Mouse (Mus musculus) cortical plate, adult 2 months (tissue): Measurements from ENCODE around the gene Slc17a8. TPM values are rescaled to one million over a fixed set of nuclear protein-coding genes. Genes with fewer than 3 reads are reported as not detected.
"Not testable (repeated sequence)": the region's sequence is repeated elsewhere in the genome, so short reads cannot be mapped to it uniquely, and the experiment has no call there.

Experiments used
- H3K27ac ChIP-seq: fragments of 200-500 bp; 2 replicates; pipeline ENCODE4 v1.5.1; 2012; ENCODE audit warnings: low read length, control low read depth, inconsistent platforms; ENCODE audit not compliant: insufficient read depth
- H3K4me1 ChIP-seq: fragments of 200-500 bp; 2 replicates; pipeline ENCODE4 v1.6.1; 2011; ENCODE audit warnings: low read length; ENCODE audit not compliant: control insufficient read depth, insufficient read depth
- H3K4me3 ChIP-seq: fragments of 200-500 bp; 2 replicates; pipeline ENCODE4 v1.5.1; 2011; ENCODE audit warnings: mild to moderate bottlenecking, low read length, control low read depth; ENCODE audit not compliant: insufficient read depth
- CTCF ChIP-seq: fragments of 200-500 bp; IDR thresholded peaks from 2 replicates; pipeline ENCODE4 v1.5.1; 2011; ENCODE audit warnings: mild to moderate bottlenecking, control low read depth, low read length; ENCODE audit not compliant: insufficient read depth; ENCODE audit errors: extremely low read depth
- POLR2A ChIP-seq: fragments of 200-500 bp; IDR thresholded peaks from 2 replicates; pipeline ENCODE4 v1.6.1; 2011; ENCODE audit warnings: mild to moderate bottlenecking, low read length, control low read depth; ENCODE audit not compliant: insufficient read depth; ENCODE audit errors: extremely low read depth
- polyA plus RNA-seq: library from polyadenylated mRNA; depleted of rRNA; stranded (reverse); fragments of >200 nt; gene quantifications from 2 replicates; pipeline ENCODE4 v1.2.3, GENCODE M21; 2012; rRNA removed

Gene Slc17a8
- polyA plus RNA-seq, result 0.98 and 1.1 TPM in 2 replicates

GRCm38 (mm10) chr10:89621129-89621528, at the start of gene Slc17a8:
TSS of gene Slc17a8 (minus strand) at chr10:89621253.
- Histone ChIP-seq H3K4me1 (no peaks in the 10 kb centered on the region), H3K27ac (no peak within 1 kb of the TSS), H3K4me3 (no peak within 1 kb of the TSS)
- no peak for TF ChIP-seq POLR2A
- TF ChIP-seq CTCF, result no peak

- H3K4me3 ChIP-seq, H3K4me1 ChIP-seq, H3K27ac ChIP-seq: not testable (repeated sequence)
Observed at GRCm38 (mm10) chr10:89670371-89670770, 49.3 kb upstream of the Slc17a8 start.

- TF ChIP-seq POLR2A, result no peak
- no peak for TF ChIP-seq CTCF
- Histone ChIP-seq H3K4me3 (no peak overlapping the region), H3K27ac (no peak overlapping the region), H3K4me1 (peaks cover 4% of the 10 kb centered on the region)
Observed at GRCm38 (mm10) chr10:89667571-89667970, 46.5 kb upstream of the Slc17a8 start.

GRCm38 (mm10) chr10:89665679-89666078, 44.6 kb upstream of the Slc17a8 start:
- Histone ChIP-seq H3K27ac (no peak overlapping the region), H3K4me1 (peaks cover 4% of the 10 kb centered on the region; the same call in 1 of the 2 replicates), H3K4me3 (no peak overlapping the region)
- TF ChIP-seq POLR2A, result no peak
- no peak for TF ChIP-seq CTCF

GRCm38 (mm10) chr10:89664977-89665645, 44.1 kb upstream of the Slc17a8 start:
- H3K27ac ChIP-seq, result no peak overlapping the region
- TF ChIP-seq POLR2A (no peak), CTCF (no peak)
- H3K4me3 ChIP-seq, result no peak overlapping the region
- H3K4me1 ChIP-seq, result peaks cover 2% of the 10 kb centered on the region; the same call in 1 of the 2 replicates

GRCm38 (mm10) chr10:89656366-89656765, 35.3 kb upstream of the Slc17a8 start:
- Histone ChIP-seq H3K4me3 (no peak overlapping the region), H3K4me1 (no peaks in the 10 kb centered on the region), H3K27ac (no peak overlapping the region)
- TF ChIP-seq POLR2A, result no peak
- no peak for TF ChIP-seq CTCF

GRCm38 (mm10) chr10:89652912-89653311, 31.9 kb upstream of the Slc17a8 start:
- Histone ChIP-seq H3K4me1 (no peaks in the 10 kb centered on the region), H3K4me3 (no peak overlapping the region), H3K27ac (no peak overlapping the region)
- no peak for TF ChIP-seq CTCF
- TF ChIP-seq POLR2A, result no peak

- TF ChIP-seq POLR2A (no peak), CTCF (no peak)
- Histone ChIP-seq H3K27ac (no peak overlapping the region), H3K4me1 (no peaks in the 10 kb centered on the region), H3K4me3 (no peak overlapping the region)
Observed at GRCm38 (mm10) chr10:89651691-89652090, 30.6 kb upstream of the Slc17a8 start.

- no peak for TF ChIP-seq CTCF
- no peak for TF ChIP-seq POLR2A
Observed at GRCm38 (mm10) chr10:89646918-89647317, 25.9 kb upstream of the Slc17a8 start.

GRCm38 (mm10) chr10:89637001-89637400, 15.9 kb upstream of the Slc17a8 start:
- no peak for TF ChIP-seq POLR2A
- TF ChIP-seq CTCF, result no peak
- no peak overlapping the region for H3K4me3 ChIP-seq
- H3K27ac ChIP-seq, result no peak overlapping the region
- H3K4me1 ChIP-seq, result no peaks in the 10 kb centered on the region

More at GRCm38 (mm10) chr10:89646918-89647317, 25.9 kb upstream of the Slc17a8 start:
- Histone ChIP-seq H3K4me1 (no peaks in the 10 kb centered on the region), H3K4me3 (no peak overlapping the region), H3K27ac (no peak overlapping the region)
